Mouse (Mus musculus) thymus, postnatal 36 days (tissue): ENCODE results near the gene Ndufv1.
"Not testable (repeated sequence)": the region's sequence is repeated elsewhere in the genome, so short reads cannot be mapped to it uniquely, and the experiment has no call there.

Experiments
- DNase-seq, 2 experiments: peaks; one replicate each; pipeline ENCODE4 v3.0.0; 2022; ENCODE audit warnings: mixed read lengths in 2 of 2

Ndufv1 gene

DNA sequence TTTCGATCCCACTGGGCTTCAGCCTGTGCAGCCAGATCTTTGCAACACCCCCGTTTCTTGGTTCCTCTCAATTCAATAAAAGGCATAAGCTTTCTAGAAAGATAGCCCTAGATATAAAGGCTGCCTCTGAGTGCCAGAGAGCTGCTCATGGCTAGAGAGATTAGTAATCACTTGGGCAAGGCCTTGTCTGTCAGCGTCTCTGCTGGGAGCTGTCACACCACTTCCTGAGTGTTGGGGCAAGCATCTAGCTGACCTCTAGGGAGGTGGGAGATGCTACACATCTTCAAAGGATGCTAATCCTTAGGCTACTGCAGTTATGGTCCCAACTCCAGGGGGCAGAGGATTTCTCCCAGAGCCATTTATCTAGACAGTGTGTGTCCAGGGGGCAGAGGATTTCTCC is 45.3 kb downstream of the Ndufv1 start:
- DNase-seq: no peak

DNA sequence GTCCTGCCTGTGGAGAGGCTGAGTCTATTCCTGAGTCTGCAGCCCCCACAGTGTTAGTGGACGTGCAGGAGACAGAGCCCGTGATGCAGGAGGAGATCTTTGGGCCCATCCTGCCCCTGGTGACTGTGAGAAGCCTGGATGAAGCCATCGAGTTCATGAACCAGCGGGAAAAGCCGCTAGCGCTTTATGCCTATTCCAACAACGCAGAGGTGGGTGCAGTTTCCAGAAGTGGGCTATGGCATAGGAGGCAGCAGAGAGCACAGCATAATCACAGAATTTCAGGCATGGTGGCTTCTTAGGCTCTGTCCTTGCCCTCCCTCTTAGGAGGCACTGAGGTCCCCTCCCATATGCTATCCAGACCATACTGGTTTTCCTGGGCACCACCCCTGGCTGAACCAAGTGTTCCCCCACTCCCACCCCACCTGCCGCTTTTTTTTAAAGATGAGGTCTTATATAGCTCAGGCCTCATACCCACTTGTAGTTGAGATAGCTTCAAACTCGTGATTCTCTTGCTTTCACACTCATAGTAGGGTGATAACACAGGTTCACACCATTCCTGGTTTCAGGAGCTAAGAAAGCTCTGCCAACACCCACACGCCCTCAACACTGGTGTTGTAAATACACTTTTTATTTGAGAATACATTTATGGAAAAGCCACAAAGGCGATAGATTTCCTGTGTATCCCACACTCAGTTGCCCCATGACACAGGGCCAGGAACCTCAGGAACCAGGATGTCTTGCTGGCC is 46.1 kb downstream of the Ndufv1 start:
- DNase-seq: no peak

DNA sequence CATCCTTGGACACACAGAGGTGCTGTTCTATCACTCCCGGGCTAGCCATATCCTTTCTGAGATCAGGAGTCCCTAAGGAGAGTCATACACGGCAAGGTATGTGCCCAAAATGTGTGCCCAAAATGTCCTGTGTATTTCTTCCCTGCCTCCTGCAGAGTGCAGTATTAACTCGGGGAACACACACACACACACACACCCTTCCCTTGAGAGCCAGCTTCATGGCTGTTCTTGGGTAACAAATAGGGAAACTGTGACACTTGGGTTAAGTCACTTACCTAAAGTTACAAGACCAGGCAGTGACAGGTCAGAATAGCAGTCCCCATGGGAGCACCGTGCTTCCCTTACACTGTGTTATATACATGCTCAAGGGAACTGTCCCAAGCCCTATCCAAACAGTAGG is 48.6 kb downstream of the Ndufv1 start:
- no peak for DNase-seq

DNA sequence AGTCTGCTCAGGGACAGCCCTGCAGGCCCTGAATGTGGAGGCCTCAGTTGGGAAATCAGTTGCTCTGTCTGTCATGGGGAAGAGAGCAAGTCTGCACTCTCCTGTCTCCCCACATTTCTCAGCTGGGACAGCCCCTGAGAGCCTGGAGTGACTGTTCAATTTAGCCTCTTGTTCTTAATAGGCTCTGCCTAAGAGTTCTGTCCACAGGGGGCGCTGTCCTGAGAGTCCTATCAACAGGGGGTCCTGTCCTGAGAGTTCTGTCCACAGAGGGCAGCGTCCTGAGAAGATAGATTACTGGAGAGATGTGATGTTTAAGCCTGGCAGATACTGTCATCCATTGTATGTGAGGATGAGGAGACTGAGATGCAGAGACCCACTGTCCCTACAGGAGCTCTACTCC is 50.1 kb downstream of the Ndufv1 start:
- no peak for DNase-seq

DNA sequence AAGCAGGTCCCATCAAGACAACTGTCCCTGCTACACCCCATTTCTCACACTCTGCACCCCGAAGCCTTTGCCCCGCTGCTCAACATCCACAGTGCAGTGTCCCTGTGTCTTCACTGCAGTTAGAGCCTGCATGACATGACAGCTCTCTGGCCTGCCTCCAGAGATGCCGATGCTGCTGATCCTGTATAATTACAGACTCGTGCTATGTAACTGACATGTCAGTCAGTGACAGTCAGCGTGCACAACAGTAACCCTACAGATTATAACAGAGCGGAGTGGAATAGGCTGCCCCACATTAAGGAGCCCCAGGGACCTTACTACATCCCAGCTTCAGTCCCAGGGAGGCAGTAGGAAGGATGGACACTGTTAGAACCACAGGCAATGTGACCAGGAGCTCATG is 50.8 kb downstream of the Ndufv1 start:
- DNase-seq: not testable (repeated sequence)

DNA sequence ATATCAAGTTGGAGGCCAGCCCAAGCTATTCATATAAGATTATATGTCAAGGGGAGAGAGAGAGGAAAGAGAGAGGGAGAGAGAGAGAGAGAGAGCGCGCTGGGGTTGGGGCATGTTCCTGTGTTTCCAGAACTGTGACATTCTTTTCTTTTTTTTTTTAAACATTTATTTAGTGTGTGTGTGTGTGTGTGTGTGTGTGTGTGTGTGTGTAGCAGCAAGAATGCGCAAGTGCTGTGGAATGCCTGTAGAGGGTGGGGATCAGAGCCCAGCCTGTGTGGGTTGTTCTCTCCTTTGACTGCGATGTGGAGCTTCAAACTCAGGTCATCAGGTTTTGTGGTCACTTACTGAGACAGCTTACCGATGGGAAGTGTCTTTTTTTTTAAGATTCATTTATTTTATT is 52.4 kb downstream of the Ndufv1 start:
- DNase-seq: no peak

DNA sequence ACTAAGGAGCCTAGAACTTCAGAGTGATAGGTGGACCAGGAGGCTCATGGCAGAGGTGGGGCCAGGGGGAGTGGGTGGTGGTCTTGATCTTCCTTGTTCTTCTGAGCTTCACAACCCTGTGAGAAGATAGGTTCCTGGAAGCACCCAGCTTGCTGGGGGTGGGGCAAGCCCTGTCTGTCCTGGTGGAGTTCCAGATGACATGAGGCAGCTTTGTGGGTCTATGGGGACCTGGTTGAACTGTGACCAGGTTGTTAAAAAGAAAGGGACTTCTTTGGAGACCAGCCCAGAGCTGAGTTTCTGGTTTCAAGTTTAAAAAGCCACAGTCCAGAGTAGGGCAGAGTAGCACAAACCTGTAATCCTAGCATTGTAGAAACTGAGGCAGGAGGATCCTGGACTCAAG is 53.6 kb downstream of the Ndufv1 start:
- DNase-seq: no peak

DNA sequence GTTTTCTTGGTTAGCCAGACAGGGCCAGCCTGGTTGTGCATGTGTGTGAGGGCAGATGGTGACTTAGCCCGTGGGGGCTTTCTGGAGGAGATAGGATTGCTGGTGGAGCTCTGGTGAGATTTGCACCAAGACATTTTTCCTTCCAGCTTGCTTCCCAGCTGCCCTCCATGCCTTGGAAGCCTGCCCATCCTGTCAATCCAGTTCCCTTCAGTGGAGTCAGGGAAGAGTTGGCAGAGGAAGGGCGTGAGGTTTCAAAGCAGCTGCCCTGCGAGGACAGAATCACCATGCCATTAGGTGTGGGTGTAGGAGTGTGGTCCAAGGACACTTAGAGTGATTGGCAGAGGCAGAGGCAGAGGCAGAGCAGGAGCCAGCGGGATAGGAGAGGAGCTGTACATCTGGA is 54.1 kb downstream of the Ndufv1 start, which contains the start of gene Aldh3b3:
Gene Aldh3b3, plus strand, starts transcription at position 176 of the 400 bp plus-strand sequence.
- no peak for DNase-seq
